ENCODE assay signal across 8 mouse cellular contexts in the genomic region with DNA sequence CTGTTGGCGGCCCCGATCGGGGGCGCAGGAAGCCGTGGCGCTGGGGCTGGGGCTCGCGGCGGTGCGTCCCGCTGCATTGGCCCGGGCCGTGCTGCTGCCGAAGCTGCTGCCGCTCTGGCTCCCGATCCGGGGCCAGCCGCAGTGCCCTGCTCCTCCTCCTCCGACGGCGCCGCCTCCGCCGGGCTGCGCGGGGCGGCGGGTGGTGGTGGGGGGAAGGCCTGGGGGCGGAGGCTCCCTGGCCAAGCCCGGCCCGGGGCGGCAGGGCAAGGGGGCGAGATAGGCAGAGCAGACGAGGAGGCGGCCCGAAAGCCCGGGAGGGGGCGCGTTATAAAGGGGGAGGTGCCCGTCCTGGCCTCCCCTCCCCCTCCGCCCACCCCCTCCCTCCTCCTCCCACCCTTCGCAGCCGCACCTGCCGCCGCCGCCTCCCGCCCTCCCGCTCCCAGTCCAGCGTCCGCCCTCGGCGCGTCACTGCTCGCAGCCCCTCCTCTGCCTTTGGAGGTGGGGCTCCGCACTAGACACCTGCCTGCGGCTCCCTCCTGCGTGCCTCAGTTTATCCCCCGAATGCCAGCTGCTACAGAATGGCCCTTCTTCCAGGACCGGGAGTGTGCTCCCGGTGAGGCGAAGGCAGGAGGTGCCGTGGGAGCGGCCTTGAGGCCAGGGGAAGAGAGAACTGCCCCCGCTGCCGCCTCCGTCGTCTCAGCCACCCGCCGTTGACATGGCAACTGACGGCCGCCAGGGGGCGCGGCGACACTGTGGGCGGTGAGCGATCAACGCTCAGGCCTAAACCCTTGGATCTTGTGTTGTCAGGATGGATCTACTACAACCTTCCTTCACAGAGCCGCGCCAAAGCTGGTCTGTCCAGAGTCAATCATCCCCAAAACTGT. TPM values are rescaled to one million over a fixed set of nuclear protein-coding genes. Genes with fewer than 3 reads are reported as not detected.
DNase-seq lines count a peak whose midpoint lies in the region; ATAC-seq and TF ChIP-seq lines count a peak whose summit lies in the region.

A gene (minus strand): TSS at position 143 of the 884 bp plus-strand sequence.

- TF ChIP-seq CTCF in ES-Bruce4 (IDR thresholded peaks at IDR 0.05; ENCODE audit: low read depth, low read length): peak; percentile 90

- H3K4me2 ChIP-seq in forebrain, embryonic 14.5 days (ENCODE audit: low read length): peak within 1 kb of the TSS; percentile 90
- H3K4me2 ChIP-seq in neural tube, embryonic 15.5 days: peak within 1 kb of the TSS; percentile 97

- no peaks in the 10 kb centered on the region for H3K27me3 ChIP-seq in ES-Bruce4 (ENCODE audit: control insufficient read depth, insufficient read depth, low read length, poor library complexity, severe bottlenecking)
- no peaks in the 10 kb centered on the region for H3K27me3 ChIP-seq in forebrain, embryonic 14.5 days (replicated peaks; ENCODE audit: control insufficient read depth, insufficient read depth, low read length)
- no peaks in the 10 kb centered on the region for H3K27me3 ChIP-seq in neural tube, embryonic 15.5 days (replicated peaks)

- WGBS in forebrain, embryonic 14.5 days: under 1% methylated on average over 44 of the region's 79 CpGs
- WGBS in neural tube, embryonic 15.5 days: under 1% methylated on average over 56 of the region's 79 CpGs

- peak; percentile 93 for DNase-seq in forebrain, embryonic 14.5 days (ENCODE audit: low spot score)
- DNase-seq in heart, postnatal 14 days: peak; percentile 95 to 97
- DNase-seq in layer of hippocampus, adult 11-12 months (ENCODE audit: low spot score): peak; percentile 93
- DNase-seq in lung, adult 18-20 months: peak; percentile 91 to 92
- DNase-seq in testis, postnatal 14 days (ENCODE audit: low spot score): peak; percentile 90

- peak within 1 kb of the TSS; percentile 51 for H3K27ac ChIP-seq in ES-Bruce4 (ENCODE audit: insufficient read depth, low read length)
- peak within 1 kb of the TSS; percentile 97 for H3K27ac ChIP-seq in forebrain, embryonic 14.5 days (ENCODE audit: low read depth, low read length)
- H3K27ac ChIP-seq in neural tube, embryonic 15.5 days (replicated peaks): peak within 1 kb of the TSS; percentile 99

- H3K36me3 ChIP-seq in ES-Bruce4 (ENCODE audit: control insufficient read depth, insufficient read depth, low read length, poor library complexity, severe bottlenecking): peaks cover 25% of the 10 kb centered on the region
- H3K36me3 ChIP-seq in forebrain, embryonic 14.5 days (ENCODE audit: control insufficient read depth, insufficient read depth, low read length): peaks cover 31% of the 10 kb centered on the region
- H3K36me3 ChIP-seq in neural tube, embryonic 15.5 days: peaks cover 25% of the 10 kb centered on the region

- H3K9me3 ChIP-seq in ES-Bruce4 (replicated peaks; ENCODE audit: control insufficient read depth, insufficient read depth, low read length, poor library complexity, severe bottlenecking): no peaks in the 10 kb centered on the region
- H3K9me3 ChIP-seq in forebrain, embryonic 14.5 days (replicated peaks; ENCODE audit: control insufficient read depth, low read length): no peaks in the 10 kb centered on the region
- H3K9me3 ChIP-seq in neural tube, embryonic 15.5 days (replicated peaks): no peaks in the 10 kb centered on the region

- peak within 1 kb of the TSS; percentile 97 for H3K4me3 ChIP-seq in ES-Bruce4 (ENCODE audit: low read depth, low read length)
- H3K4me3 ChIP-seq in forebrain, embryonic 14.5 days (ENCODE audit: low read depth, low read length): peak within 1 kb of the TSS; percentile 89
- H3K4me3 ChIP-seq in neural tube, embryonic 15.5 days (replicated peaks): peak within 1 kb of the TSS; percentile 93

- no peak for TF ChIP-seq POLR2A in ES-Bruce4 (IDR thresholded peaks at IDR 0.05; ENCODE audit: insufficient read depth, low read length)

- intact Hi-C loops in heart, postnatal 14 days (cut with DNase I): loop anchor here (1.0 to 5.0 kb wide), 3 partner anchors 16 to 139 kb away; a partner anchor contains a TSS

- ATAC-seq in cerebellum, adult (ENCODE audit: insufficient number of reproducible peaks, low FRiP score, low TSS enrichment): peak; percentile 72
- ATAC-seq in forebrain, embryonic 14.5 days: peak; percentile 92
- ATAC-seq in neural tube, embryonic 15.5 days (ENCODE audit: low FRiP score): peak; percentile 91

- peak within 1 kb of the TSS; percentile 97 for H3K9ac ChIP-seq in ES-Bruce4 (ENCODE audit: low read depth, poor library complexity, severe bottlenecking)
- H3K9ac ChIP-seq in forebrain, embryonic 14.5 days (ENCODE audit: low read length): peak within 1 kb of the TSS; percentile 72
- H3K9ac ChIP-seq in neural tube, embryonic 15.5 days (replicated peaks): peak within 1 kb of the TSS; percentile 83

- H3K4me1 ChIP-seq in ES-Bruce4 (ENCODE audit: control insufficient read depth, insufficient read depth, low read length): peaks cover 4% of the 10 kb centered on the region
- peaks cover 14% of the 10 kb centered on the region for H3K4me1 ChIP-seq in forebrain, embryonic 14.5 days (ENCODE audit: control insufficient read depth, insufficient read depth, low read length)
- H3K4me1 ChIP-seq in neural tube, embryonic 15.5 days: peaks cover 39% of the 10 kb centered on the region

- TF ChIP-seq EP300 in ES-Bruce4 (IDR thresholded peaks at IDR 0.05; ENCODE audit: insufficient read depth, low read depth, low read length): peak; percentile 20; the same call in 1 of the 2 replicates

RNA-seq across cellular contexts. Expression of the gene that starts here (rescaled TPM):
- 109 and 115 TPM in 2 replicates for polyA plus RNA-seq in ES-Bruce4 (2011; ENCODE audit: insufficient read depth, insufficient read length, low read depth, missing spikeins)
- 72.9 and 75.1 TPM in 2 replicates for polyA plus RNA-seq in forebrain, embryonic 14.5 days (2014; fragmentation: Nextera tagmentation; extraction: Ambion mirVana)
- 10 to 100 TPM; 30.7 to 31.3 TPM for total RNA-seq in heart, postnatal 14 days (2021)
- polyA plus RNA-seq in neural tube, embryonic 15.5 days (2015; fragmentation: Nextera tagmentation; extraction: Ambion mirVana): 63.0 and 82.4 TPM in 2 replicates

Comparison
In these comparisons a context has a peak if more than half of its experiments do, and no peak if none do; other contexts are left out.
1. Peak in every context shown above with its lines: DNase-seq, ATAC-seq, H3K4me3 ChIP-seq and H3K27ac ChIP-seq.